ENCODE assay signal across 7 mouse cellular contexts in genomic region chr11:3373591-3374292, GRCm38 (mm10). TPM values are rescaled to one million over a fixed set of nuclear protein-coding genes. Genes with fewer than 3 reads are reported as not detected.
A peak's percentile ranks its signal among the peaks of the same experiment; 100 is the strongest.
DNase-seq lines count a peak whose midpoint lies in the region; ATAC-seq and TF ChIP-seq lines count a peak whose summit lies in the region.

No protein-coding gene starts in this region.

- WGBS in lung, embryonic 14.5 days, result 24% methylated on average over 7 of the region's 7 CpGs
- WGBS in hindbrain, postnatal 0 days, result 30% methylated on average over 7 of the region's 7 CpGs

- no peaks in the 10 kb centered on the region for H3K36me3 ChIP-seq in lung, embryonic 14.5 days (ENCODE audit: insufficient read depth)
- no peaks in the 10 kb centered on the region for H3K36me3 ChIP-seq in hindbrain, postnatal 0 days (ENCODE audit: insufficient read depth, low read length)
- H3K36me3 ChIP-seq in myocyte (ENCODE audit: control insufficient read depth, insufficient read depth), result no peaks in the 10 kb centered on the region

- peak; percentile 72 for DNase-seq in lung, embryonic 14.5 days
- DNase-seq in lung, postnatal 14 days, result no peak
- peak; percentile 41 for DNase-seq in fibroblast of lung, adult 2 months (ENCODE audit: low read depth)
- peak; percentile 50 for DNase-seq in hindbrain, postnatal 0 days (ENCODE audit: low spot score)
- DNase-seq in thymus, postnatal 4 days, result no peak
- DNase-seq in frontal cortex, postnatal 25 days (ENCODE audit: low spot score in 2 of 2), result no peak

- peak overlapping the region; percentile 41 for H3K4me2 ChIP-seq in lung, embryonic 14.5 days
- peak overlapping the region; percentile 21; the same call in 1 of the 2 replicates for H3K4me2 ChIP-seq in hindbrain, postnatal 0 days (ENCODE audit: low read depth, low read length)
- H3K4me2 ChIP-seq in myocyte (ENCODE audit: low read depth), result peak overlapping the region; percentile 79

- H3ac ChIP-seq in myocyte (ENCODE audit: control insufficient read depth, insufficient read length), result no peak overlapping the region

- no peak for ATAC-seq in lung, embryonic 14.5 days (ENCODE audit: insufficient read depth)
- ATAC-seq in hindbrain, postnatal 0 days, result no peak

- no peak overlapping the region for H3K9ac ChIP-seq in lung, embryonic 14.5 days
- H3K9ac ChIP-seq in hindbrain, postnatal 0 days (replicated peaks; ENCODE audit: low read length), result peak overlapping the region; percentile 17; the same call in 1 of the 2 replicates

- peaks cover 17% of the 10 kb centered on the region for H3K4me1 ChIP-seq in lung, embryonic 14.5 days (ENCODE audit: insufficient read depth)
- H3K4me1 ChIP-seq in hindbrain, postnatal 0 days (ENCODE audit: insufficient read depth, low read length), result peaks cover 21% of the 10 kb centered on the region

- no peak for TF ChIP-seq POLR2A in myocyte (IDR thresholded peaks at IDR 0.05; ENCODE audit: insufficient read length, low read depth)

- TF ChIP-seq CTCF in lung, embryonic 14.5 days (IDR thresholded peaks at IDR 0.05; ENCODE audit: low read depth), result no peak
- no peak for TF ChIP-seq CTCF in hindbrain, postnatal 0 days (IDR thresholded peaks at IDR 0.05; ENCODE audit: low read depth)

- peaks cover 11% of the 10 kb centered on the region for H3K79me2 ChIP-seq in myocyte (ENCODE audit: control insufficient read depth, insufficient read depth)

- no peak overlapping the region for H3K4me3 ChIP-seq in lung, embryonic 14.5 days (ENCODE audit: low read depth, low read length)
- H3K4me3 ChIP-seq in hindbrain, postnatal 0 days (ENCODE audit: low read length), result 0 out of 2 replicates have a peak overlapping the region, but pooled peaks have one; percentile 2
- peak overlapping the region; percentile 3 for H3K4me3 ChIP-seq in myocyte

- no peaks in the 10 kb centered on the region for H3K9me3 ChIP-seq in lung, embryonic 14.5 days (ENCODE audit: low read depth, low read length)
- H3K9me3 ChIP-seq in hindbrain, postnatal 0 days (ENCODE audit: low read length), result no peaks in the 10 kb centered on the region

- H3K27ac ChIP-seq in lung, embryonic 14.5 days (ENCODE audit: low read depth), result peak overlapping the region; percentile 74
- peak overlapping the region; percentile 66 for H3K27ac ChIP-seq in hindbrain, postnatal 0 days

- H3K27me3 ChIP-seq in lung, embryonic 14.5 days (ENCODE audit: insufficient read depth, low read length), result no peaks in the 10 kb centered on the region
- H3K27me3 ChIP-seq in hindbrain, postnatal 0 days (ENCODE audit: insufficient read depth, low read length), result no peaks in the 10 kb centered on the region
- H3K27me3 ChIP-seq in myocyte (ENCODE audit: control insufficient read depth, insufficient read depth, insufficient read length), result no peaks in the 10 kb centered on the region

TF ChIP-seq in myocyte, 11 proteins besides CTCF, POLR2A, EP300 and RAD21:
- TF ChIP-seq MYOG (IDR thresholded peaks at IDR 0.05; ENCODE audit: control insufficient read depth in 1 of 3, insufficient read depth in 1 of 3, insufficient read length in 2 of 3, low read depth in 2 of 3) (no peak), MAX (IDR thresholded peaks at IDR 0.05; ENCODE audit: low read depth) (no peak), SRF (IDR thresholded peaks at IDR 0.05; ENCODE audit: control insufficient read depth, insufficient read length, low read depth) (no peak), TCF3 (IDR thresholded peaks at IDR 0.05; ENCODE audit: insufficient read length, low read depth) (no peak), CEBPB (IDR thresholded peaks at IDR 0.05; ENCODE audit: insufficient read depth, poor library complexity, severe bottlenecking) (no peak), E2F4 (IDR thresholded peaks at IDR 0.05; ENCODE audit: insufficient read depth) (no peak)

RNA-seq across cellular contexts. Expression of gene Limk2, which starts 35.2 kb away (rescaled TPM):
- 45.3 and 49.1 TPM in 2 replicates for polyA plus RNA-seq in lung, embryonic 14.5 days (2014; fragmentation: Nextera tagmentation; extraction: Ambion mirVana)
- 206 and 235 TPM in 2 replicates for total RNA-seq in hindbrain, postnatal 0 days (2014; rRNA removed)
- polyA plus RNA-seq in hindbrain, postnatal 0 days (2015; fragmentation: Nextera tagmentation; extraction: Ambion mirVana), result 110 and 113 TPM in 2 replicates
- 37.8 TPM for polyA plus RNA-seq in myocyte (2012; fragmentation: generic; extraction: Trizol)

RNA-seq across cellular contexts. Expression of gene Pik3ip1, which starts 43.5 kb away (rescaled TPM):
- polyA plus RNA-seq in lung, embryonic 14.5 days (2014; fragmentation: Nextera tagmentation; extraction: Ambion mirVana), result 6.4 and 8.5 TPM in 2 replicates
- 34.3 and 40.9 TPM in 2 replicates for total RNA-seq in hindbrain, postnatal 0 days (2014; rRNA removed)
- 41.6 and 45.4 TPM in 2 replicates for polyA plus RNA-seq in hindbrain, postnatal 0 days (2015; fragmentation: Nextera tagmentation; extraction: Ambion mirVana)
- 5.8 TPM for polyA plus RNA-seq in myocyte (2012; fragmentation: generic; extraction: Trizol)

Comparison
In these comparisons a context has a peak if more than half of its experiments do, and no peak if none do; other contexts are left out.
1. DNase-seq: peak in lung, embryonic 14.5 days (single experiment), fibroblast of lung, adult 2 months (single experiment) and hindbrain, postnatal 0 days (single experiment); none in lung, postnatal 14 days (single experiment), thymus, postnatal 4 days (single experiment) and frontal cortex, postnatal 25 days (0 of 2).
2. H3K4me2 ChIP-seq: peak in every context shown above with its lines; median percentile 79 in myocyte; 41 in lung, embryonic 14.5 days; 21 in hindbrain, postnatal 0 days.